Mouse (Mus musculus) C2C12 (cell line): ENCODE measurements around the gene Trak1. TPM values are rescaled to one million over a fixed set of nuclear protein-coding genes. Genes with fewer than 3 reads are reported as not detected.

ENCODE experiments used
- H3K27me3 ChIP-seq: one replicate; pipeline ENCODE4 v1.6.1; 2011; ENCODE audit not compliant: control insufficient read depth, insufficient read depth, insufficient read length
- H3K36me3 ChIP-seq: one replicate; pipeline ENCODE4 v1.6.1; 2011; ENCODE audit not compliant: control insufficient read depth, insufficient read depth
- H3K4me3 ChIP-seq: one replicate; pipeline ENCODE4 v1.5.1; 2011; ENCODE audit warnings: mild to moderate bottlenecking, control low read depth; ENCODE audit not compliant: poor library complexity, insufficient read depth, severe bottlenecking
- H3K79me2 ChIP-seq: one replicate; pipeline ENCODE4 v1.6.1; 2011; ENCODE audit not compliant: control insufficient read depth, insufficient read depth
- H3K79me3 ChIP-seq: one replicate; pipeline ENCODE4 v1.6.1; 2011; ENCODE audit warnings: low read depth, control low read depth
- H3ac ChIP-seq: one replicate; pipeline ENCODE3; 2011; ENCODE audit warnings: low read depth; ENCODE audit not compliant: control insufficient read depth, insufficient read length
- CEBPB ChIP-seq: IDR thresholded peaks from one replicate; pipeline ENCODE4 v1.6.1; 2011; ENCODE audit warnings: low read depth, mild to moderate bottlenecking, control low read depth, moderate library complexity
- CTCF ChIP-seq: IDR thresholded peaks from one replicate; pipeline ENCODE4 v1.5.1; 2011; ENCODE audit not compliant: control insufficient read depth, insufficient read depth, insufficient read length
- FOSL1 ChIP-seq: IDR thresholded peaks from one replicate; pipeline ENCODE4 v1.8.0; 2011; ENCODE audit warnings: mild to moderate bottlenecking, low read length; ENCODE audit not compliant: poor library complexity, insufficient read depth, severe bottlenecking
- MAX ChIP-seq: IDR thresholded peaks from one replicate; pipeline ENCODE4 v1.6.1; 2011; ENCODE audit warnings: mild to moderate bottlenecking, control low read depth
- MYOD1 ChIP-seq: IDR thresholded peaks from one replicate; pipeline ENCODE4 v1.6.1; 2011; ENCODE audit warnings: low read depth; ENCODE audit not compliant: control insufficient read depth, insufficient read length
- MYOG ChIP-seq: IDR thresholded peaks from one replicate; pipeline ENCODE4 v1.6.1; 2011; ENCODE audit not compliant: control insufficient read depth, insufficient read length; ENCODE audit errors: extremely low read depth
- USF1 ChIP-seq: IDR thresholded peaks from one replicate; pipeline ENCODE4 v1.6.1; 2011; ENCODE audit warnings: low read depth, mild to moderate bottlenecking, control low read depth, moderate library complexity
- polyA plus RNA-seq: library from polyadenylated mRNA; unstranded; fragments of >200 nt; fragmentation: generic; extraction: Trizol; gene quantifications from one replicate; pipeline ENCODE4 v1.2.1, GENCODE M21; 2012; ENCODE audit warnings: missing spikeins

Gene Trak1
- polyA plus RNA-seq, 1 experiment = 26.6 TPM

- Histone ChIP-seq H3K27me3 (no peaks in the 10 kb centered on the region), H3ac (no peak overlapping the region), H3K36me3 (no peaks in the 10 kb centered on the region), H3K4me3 (no peak overlapping the region), H3K79me2 (peaks cover 10% of the 10 kb centered on the region), H3K79me3 (no peaks in the 10 kb centered on the region)
- TF ChIP-seq MYOG = no peak
- TF ChIP-seq USF1 = no peak
- no peak for TF ChIP-seq CEBPB
- TF ChIP-seq MYOD1 = no peak
- TF ChIP-seq CTCF = no peak
- TF ChIP-seq FOSL1 = no peak
- TF ChIP-seq MAX = no peak
Measured at GRCm38 (mm10) chr9:121420817-121421216, 123.5 kb downstream of the Trak1 start.

- no peak overlapping the region for H3ac ChIP-seq
- no peak overlapping the region for H3K4me3 ChIP-seq
- TF ChIP-seq MYOD1 = no peak
- peaks cover 10% of the 10 kb centered on the region for H3K79me2 ChIP-seq
- no peaks in the 10 kb centered on the region for H3K36me3 ChIP-seq
- H3K79me3 ChIP-seq = no peaks in the 10 kb centered on the region
- H3K27me3 ChIP-seq = no peaks in the 10 kb centered on the region
Measured at GRCm38 (mm10) chr9:121422402-121422801, 125.1 kb downstream of the Trak1 start.

- Histone ChIP-seq H3K79me3 (no peaks in the 10 kb centered on the region), H3ac (no peak overlapping the region), H3K79me2 (peaks cover 10% of the 10 kb centered on the region), H3K4me3 (no peak overlapping the region), H3K27me3 (no peaks in the 10 kb centered on the region), H3K36me3 (no peaks in the 10 kb centered on the region)
- no peak for TF ChIP-seq CTCF
- no peak for TF ChIP-seq CEBPB
- no peak for TF ChIP-seq MYOG
- TF ChIP-seq FOSL1 = no peak
Measured at GRCm38 (mm10) chr9:121423621-121424020, 126.3 kb downstream of the Trak1 start.

- no peaks in the 10 kb centered on the region for H3K27me3 ChIP-seq
- H3K4me3 ChIP-seq = no peak overlapping the region
- no peak overlapping the region for H3ac ChIP-seq
- H3K79me3 ChIP-seq = peaks cover 2% of the 10 kb centered on the region
- TF ChIP-seq MAX (no peak), USF1 (no peak), CEBPB (no peak), FOSL1 (no peak)
- peaks cover 10% of the 10 kb centered on the region for H3K79me2 ChIP-seq
- H3K36me3 ChIP-seq = no peaks in the 10 kb centered on the region
Measured at GRCm38 (mm10) chr9:121424281-121425164, 127.2 kb downstream of the Trak1 start.

GRCm38 (mm10) chr9:121426451-121426850 is 129.1 kb downstream of the Trak1 start:
- no peaks in the 10 kb centered on the region for H3K36me3 ChIP-seq
- peaks cover 2% of the 10 kb centered on the region for H3K79me3 ChIP-seq
- no peak overlapping the region for H3K4me3 ChIP-seq
- peaks cover 10% of the 10 kb centered on the region for H3K79me2 ChIP-seq
- no peak overlapping the region for H3ac ChIP-seq
- H3K27me3 ChIP-seq = no peaks in the 10 kb centered on the region
- TF ChIP-seq MYOD1 (no peak), CTCF (no peak), MYOG (no peak), FOSL1 (no peak), USF1 (no peak), CEBPB (no peak), MAX (no peak)

- Histone ChIP-seq H3K36me3 (no peaks in the 10 kb centered on the region), H3K79me3 (peaks cover 2% of the 10 kb centered on the region), H3ac (no peak overlapping the region), H3K4me3 (no peak overlapping the region), H3K79me2 (peaks cover 6% of the 10 kb centered on the region), H3K27me3 (no peaks in the 10 kb centered on the region)
- no peak for TF ChIP-seq MAX
Measured at GRCm38 (mm10) chr9:121426902-121427301, 129.6 kb downstream of the Trak1 start.
